Mouse (Mus musculus): ENCODE measurements around the gene Lman2l.
A peak's percentile ranks its signal among the peaks of the same experiment; 100 is the strongest.

Gene Lman2l

GRCm38 (mm10) chr1:36458169-36458568 lies 13.1 kb upstream of the Lman2l start:
- DNase-seq (ENCODE audit: low read depth, low spot score): no peak

DNA sequence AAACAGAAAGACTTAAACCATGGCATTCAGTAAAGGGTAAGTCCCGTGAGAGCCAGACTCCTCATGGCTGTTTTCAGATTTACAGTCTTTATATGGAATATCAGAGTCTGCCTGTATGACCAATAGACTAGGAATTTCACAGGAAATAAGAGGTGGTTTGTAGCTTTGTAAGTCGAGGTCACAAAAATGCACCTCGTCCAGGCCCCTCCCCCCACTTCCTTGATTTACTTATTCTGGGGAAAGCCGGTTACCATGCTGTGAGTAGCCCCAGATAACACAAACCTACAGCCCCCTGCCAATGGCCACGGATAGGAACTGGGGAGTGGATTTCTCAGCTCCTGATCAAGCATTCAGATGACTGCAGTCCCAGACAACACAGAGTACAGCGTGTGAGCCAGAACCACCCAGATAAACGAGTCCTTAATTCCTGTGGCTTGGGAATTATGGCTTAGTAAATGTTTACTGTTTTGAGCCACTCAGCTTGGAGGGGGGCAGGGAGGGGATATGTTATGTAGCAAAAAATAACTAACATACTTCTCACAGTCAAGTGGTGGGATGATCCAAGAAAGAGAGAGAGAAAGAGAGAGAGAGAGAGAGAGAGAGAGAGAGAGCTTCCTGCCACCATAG lies 12.4 kb upstream of the Lman2l start:
- DNase-seq (ENCODE audit: low read depth, low spot score): peak; percentile 76

DNA sequence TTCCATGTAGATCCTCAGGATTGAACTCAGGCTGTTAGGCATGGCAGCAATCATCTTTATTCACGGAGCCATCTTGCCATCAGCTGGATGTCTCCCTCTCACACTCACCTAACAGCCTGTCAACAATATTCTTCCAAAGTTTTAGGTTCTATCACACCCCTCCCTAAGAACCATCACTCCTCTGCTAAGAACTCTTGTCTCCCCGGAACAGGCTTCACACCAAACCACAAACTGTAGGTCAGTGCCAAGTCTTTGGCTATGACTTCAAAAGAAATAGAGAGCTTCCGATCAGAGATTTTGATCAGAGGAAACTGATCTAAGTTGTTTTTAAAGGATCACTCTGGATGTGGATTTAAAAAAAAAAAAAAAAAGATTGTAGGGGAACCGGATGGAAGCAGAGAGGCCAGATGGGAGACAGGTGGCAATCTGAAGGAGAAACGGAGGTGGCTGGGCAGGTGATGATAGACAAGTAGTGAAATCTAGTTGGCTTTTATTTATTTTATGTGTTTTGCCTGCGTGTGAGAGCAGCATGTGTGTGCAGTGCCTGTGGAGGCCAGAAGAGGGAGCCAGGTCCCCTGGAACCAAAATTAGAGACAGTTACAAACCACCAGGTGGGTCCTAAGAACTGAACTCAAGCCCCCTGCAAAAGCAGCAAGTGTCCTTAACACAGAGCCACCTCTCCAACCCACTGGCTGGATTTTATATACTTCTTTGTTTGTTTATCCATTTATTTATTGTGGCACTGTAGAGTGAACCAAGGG lies 9.2 kb upstream of the Lman2l start:
- DNase-seq (ENCODE audit: low read depth, low spot score): no peak

DNA sequence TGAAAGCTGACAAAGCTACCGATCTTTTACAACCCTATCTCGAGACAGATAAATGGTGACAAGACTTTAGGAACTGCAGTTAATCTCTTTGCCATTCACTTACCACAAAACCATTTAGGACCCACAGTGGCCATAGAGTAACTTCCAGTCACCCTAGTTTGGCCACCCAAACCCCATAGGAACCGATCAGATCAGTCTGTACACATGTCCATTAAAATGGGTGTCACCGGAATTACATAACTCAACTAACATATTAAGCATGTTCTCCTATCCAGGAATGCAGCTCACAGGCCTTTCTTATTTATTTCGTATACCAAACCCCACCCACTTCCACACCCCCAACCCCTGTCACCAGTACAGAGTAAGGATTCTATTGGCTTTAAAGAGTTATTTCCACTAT lies 1.8 kb upstream of the Lman2l start:
- no peak for DNase-seq (ENCODE audit: low read depth, low spot score)

DNA sequence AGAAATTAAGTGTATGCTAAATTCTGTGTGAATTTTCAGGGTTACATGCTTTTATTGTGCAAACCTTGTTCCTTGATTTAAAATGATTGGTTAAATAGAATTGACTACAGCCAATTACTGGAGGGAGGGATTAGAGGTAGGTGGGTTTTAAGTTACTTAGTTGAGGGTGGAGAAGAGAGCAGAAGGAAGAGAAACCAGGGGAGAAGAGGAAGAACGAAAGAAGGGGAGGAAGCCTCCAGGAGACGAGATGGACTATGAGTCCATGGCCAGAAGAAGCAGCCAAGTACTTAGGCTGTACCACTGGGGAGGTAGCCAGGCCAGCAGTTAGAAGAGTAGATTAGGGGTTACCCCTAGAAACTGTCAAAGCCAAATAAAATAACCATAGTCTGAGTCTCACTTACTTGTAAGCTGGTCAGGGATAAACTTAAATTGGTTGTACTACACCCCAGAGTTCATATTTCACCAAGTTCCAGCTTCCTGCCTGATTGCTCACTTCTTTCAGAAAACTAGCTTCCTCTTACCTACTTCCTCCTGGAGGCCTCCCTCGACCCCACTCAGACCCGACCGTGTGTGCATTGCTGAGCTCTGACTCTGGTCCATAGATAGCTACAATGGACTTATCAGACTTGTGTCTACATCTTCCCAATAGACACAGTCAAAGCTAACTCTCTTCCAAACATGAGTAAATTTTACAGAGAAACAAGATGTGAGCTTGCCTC lies 1.2 kb upstream of the Lman2l start:
- no peak for DNase-seq (ENCODE audit: low read depth, low spot score)

DNA sequence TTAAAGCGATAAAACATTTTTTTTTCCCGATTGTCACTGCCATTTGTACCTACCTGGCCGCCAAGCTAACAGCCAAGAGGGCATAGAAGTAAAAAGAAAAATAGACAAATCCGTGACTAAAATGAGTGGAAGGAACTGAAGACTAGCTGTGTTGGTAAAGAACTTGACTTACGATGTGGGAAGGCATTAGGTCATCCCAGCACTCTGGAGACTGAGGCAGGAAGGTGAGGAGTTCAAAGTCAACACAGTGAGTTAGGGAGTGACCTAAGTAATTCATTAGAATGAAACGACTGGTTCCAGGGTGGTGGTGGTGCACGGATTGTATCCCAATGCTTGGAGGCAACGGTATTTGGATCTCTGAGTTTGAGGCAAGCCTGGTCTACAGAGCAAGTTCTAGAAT lies 437 bp upstream of the Lman2l start:
- no peak for DNase-seq (ENCODE audit: low read depth, low spot score)

GRCm38 (mm10) chr1:36441101-36441500 lies 4.0 kb downstream of the Lman2l start:
- peak; percentile 27 for DNase-seq (ENCODE audit: low read depth, low spot score)

DNA sequence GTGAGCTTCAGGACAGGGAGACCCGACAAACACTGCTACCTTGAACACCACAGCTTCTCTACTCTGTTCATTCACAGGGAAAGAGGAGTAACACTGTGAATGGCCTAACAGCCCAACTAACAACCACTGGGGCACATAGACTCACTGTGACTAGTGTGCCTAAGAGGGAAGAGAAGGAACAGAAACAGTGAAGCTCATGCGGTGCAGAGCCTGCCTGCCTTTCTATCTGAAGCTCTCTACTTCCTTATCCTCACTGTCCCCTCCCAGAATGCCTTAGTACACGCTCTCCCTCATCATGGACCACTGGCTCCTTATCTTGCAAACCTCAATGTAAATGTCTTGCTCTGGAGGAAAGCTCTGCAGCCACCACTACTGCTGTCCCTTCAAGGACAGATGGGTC lies 7.8 kb downstream of the Lman2l start:
- DNase-seq (ENCODE audit: low read depth, low spot score): no peak

- DNase-seq (ENCODE audit: low read depth, low spot score): no peak
Observed at GRCm38 (mm10) chr1:36436515-36436914, 8.6 kb downstream of the Lman2l start.

GRCm38 (mm10) chr1:36435071-36435470 lies 10.0 kb downstream of the Lman2l start:
- peak; percentile 9 for DNase-seq (ENCODE audit: low read depth, low spot score)

- DNase-seq (ENCODE audit: low read depth, low spot score): no peak
Observed at GRCm38 (mm10) chr1:36433616-36434015, 11.5 kb downstream of the Lman2l start.

GRCm38 (mm10) chr1:36432999-36433398 lies 12.1 kb downstream of the Lman2l start:
- DNase-seq (ENCODE audit: low read depth, low spot score): peak; percentile 65

- no peak for DNase-seq (ENCODE audit: low read depth, low spot score)
Observed at GRCm38 (mm10) chr1:36429511-36429910, 15.6 kb downstream of the Lman2l start.

DNA sequence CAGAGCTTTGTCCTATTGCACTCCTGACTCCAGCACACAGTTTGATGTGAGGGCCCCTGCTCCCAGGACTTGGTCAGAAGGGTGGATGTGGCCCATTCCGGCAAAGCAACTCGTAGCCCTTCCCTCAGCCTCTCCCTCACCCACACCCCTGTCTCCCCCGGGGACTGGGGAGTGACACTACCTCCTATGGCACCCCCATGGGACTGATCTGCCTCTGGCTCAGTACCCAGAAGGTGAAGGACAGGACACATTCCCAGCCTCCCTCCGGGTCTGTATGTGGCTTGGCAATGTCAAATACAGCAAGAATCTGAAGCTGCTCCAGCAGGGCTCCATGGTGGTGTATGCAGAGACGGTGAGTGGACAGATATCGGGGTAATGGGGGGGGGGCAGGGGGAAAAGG lies 40.5 kb downstream of the Lman2l start:
- DNase-seq (ENCODE audit: low read depth, low spot score): no peak

GRCm38 (mm10) chr1:36401509-36401908 lies 43.6 kb downstream of the Lman2l start:
- no peak for DNase-seq (ENCODE audit: low read depth, low spot score)

- DNase-seq (ENCODE audit: low read depth, low spot score): no peak
Observed at GRCm38 (mm10) chr1:36397041-36397440, 48.0 kb downstream of the Lman2l start.

GRCm38 (mm10) chr1:36379582-36379981 lies 65.5 kb downstream of the Lman2l start:
- DNase-seq (ENCODE audit: low read depth, low spot score): no peak

GRCm38 (mm10) chr1:36378880-36379279 lies 66.2 kb downstream of the Lman2l start:
- no peak for DNase-seq (ENCODE audit: low read depth, low spot score)

GRCm38 (mm10) chr1:36371934-36372845 lies 72.9 kb downstream of the Lman2l start, which contains the start of gene Fer1l5:
TSS of gene Fer1l5 (plus strand) at chr1:36372291.
- DNase-seq (ENCODE audit: low read depth, low spot score): peak; percentile 51

- peak; percentile 11 for DNase-seq (ENCODE audit: low read depth, low spot score)
Observed at GRCm38 (mm10) chr1:36370918-36371317, 74.2 kb downstream of the Lman2l start.
